Mouse (Mus musculus) midbrain, embryonic 16.5 days (tissue): ENCODE results near the gene Gfm2. TPM values are rescaled to one million over a fixed set of nuclear protein-coding genes. Genes with fewer than 3 reads are reported as not detected.

ENCODE experiments used
- ATAC-seq: fragments of 200-750 bp; cut with Nextera tagmentation; 2 replicates; pipeline ENCODE4 v1.8.0; 2017; ENCODE audit warnings: moderate TSS enrichment
- H3K27ac ChIP-seq: fragments of 300-500 bp; sonication (generic); 2 replicates; pipeline ENCODE4 v1.5.1; 2014; ENCODE audit warnings: mild to moderate bottlenecking, low read length, mixed read lengths
- H3K27me3 ChIP-seq: fragments of 300-500 bp; sonication (generic); 2 replicates; pipeline ENCODE4 v1.6.1; 2014; ENCODE audit warnings: low read depth, low read length, mixed read lengths; ENCODE audit not compliant: control insufficient read depth, insufficient read depth
- H3K36me3 ChIP-seq: fragments of 300-500 bp; sonication (generic); 2 replicates; pipeline ENCODE4 v1.6.1; 2014; ENCODE audit warnings: mild to moderate bottlenecking, low read length, moderate library complexity, mixed read lengths; ENCODE audit not compliant: control insufficient read depth, insufficient read depth
- H3K4me1 ChIP-seq: fragments of 300-500 bp; sonication (generic); 2 replicates; pipeline ENCODE4 v1.6.1; 2014; ENCODE audit warnings: mild to moderate bottlenecking, low read length, mixed read lengths; ENCODE audit not compliant: control insufficient read depth, insufficient read depth
- H3K4me2 ChIP-seq: fragments of 300-500 bp; sonication (generic); 2 replicates; pipeline ENCODE4 v1.6.1; 2014; ENCODE audit warnings: mild to moderate bottlenecking, low read length, mixed read lengths
- H3K4me3 ChIP-seq: fragments of 300-500 bp; sonication (generic); 2 replicates; pipeline ENCODE4 v1.5.1; 2014; ENCODE audit warnings: low read depth, mild to moderate bottlenecking, low read length, moderate library complexity, mixed read lengths
- H3K9ac ChIP-seq: fragments of 300-500 bp; sonication (generic); 2 replicates; pipeline ENCODE4 v1.6.1; 2014; ENCODE audit warnings: low read depth, low read length, mixed read lengths
- H3K9me3 ChIP-seq: fragments of 300-500 bp; sonication (generic); replicated peaks from 2 replicates; pipeline ENCODE4 v1.6.1; 2014; ENCODE audit warnings: mild to moderate bottlenecking, low read length, mixed read lengths; ENCODE audit not compliant: control insufficient read depth, poor library complexity, severe bottlenecking
- WGBS: fragments of 180-500 bp; shearing (Covaris S2); extraction: QIAGEN DNeasy Blood & Tissue Kit; methylation state at CpG from one replicate; pipeline ENCODE4 v1.1.7; 2014; 5-methylcytosine and 5-hydroxymethylcytosine counted together
- polyA plus RNA-seq: library from polyadenylated mRNA; unstranded; fragments of >200 nt; fragmentation: Nextera tagmentation; extraction: Ambion mirVana; gene quantifications from 2 replicates; pipeline ENCODE4 v1.2.1, GENCODE M21; 2015

Gfm2 gene
- polyA plus RNA-seq, 1 experiment from 2014 or later: 30.1 TPM

GRCm38 (mm10) chr13:97214583-97215268 lies 77.0 kb downstream of the Gfm2 start:
- 56% methylated on average over 3 of the region's 3 CpGs for WGBS
- H3K9ac ChIP-seq: no peak overlapping the region
- no peak overlapping the region for H3K4me3 ChIP-seq
- H3K36me3 ChIP-seq: no peaks in the 10 kb centered on the region
- 0 out of 2 replicates have a peak, but pooled peaks cover 4% of the 10 kb centered on the region for H3K9me3 ChIP-seq
- ATAC-seq: no peak
- H3K27me3 ChIP-seq: no peaks in the 10 kb centered on the region
- H3K4me1 ChIP-seq: peaks cover 6% of the 10 kb centered on the region
- H3K4me2 ChIP-seq: no peak overlapping the region
- no peak overlapping the region for H3K27ac ChIP-seq

GRCm38 (mm10) chr13:97215563-97215962 lies 77.8 kb downstream of the Gfm2 start:
- Histone ChIP-seq H3K27ac (no peak overlapping the region), H3K4me1 (peaks cover 6% of the 10 kb centered on the region), H3K9me3 (no peaks in the 10 kb centered on the region), H3K36me3 (no peaks in the 10 kb centered on the region), H3K4me3 (no peak overlapping the region), H3K4me2 (no peak overlapping the region), H3K9ac (no peak overlapping the region; the same call in 1 of the 2 replicates), H3K27me3 (no peaks in the 10 kb centered on the region)
- ATAC-seq: peak; percentile 74
- 34% methylated on average over 4 of the region's 4 CpGs for WGBS

GRCm38 (mm10) chr13:97216196-97216595 lies 78.5 kb downstream of the Gfm2 start:
- WGBS: 83% methylated on average over 5 of the region's 5 CpGs
- no peak overlapping the region for H3K27ac ChIP-seq
- no peak for ATAC-seq
- no peak overlapping the region for H3K4me2 ChIP-seq
- no peaks in the 10 kb centered on the region for H3K27me3 ChIP-seq
- H3K4me1 ChIP-seq: peaks cover 6% of the 10 kb centered on the region
- no peaks in the 10 kb centered on the region for H3K36me3 ChIP-seq
- H3K9me3 ChIP-seq: no peaks in the 10 kb centered on the region
- no peak overlapping the region for H3K9ac ChIP-seq
- no peak overlapping the region for H3K4me3 ChIP-seq

- Histone ChIP-seq H3K9me3 (no peaks in the 10 kb centered on the region), H3K4me2 (no peak overlapping the region), H3K9ac (no peak overlapping the region), H3K27ac (no peak overlapping the region), H3K27me3 (no peaks in the 10 kb centered on the region), H3K4me1 (peaks cover 6% of the 10 kb centered on the region), H3K36me3 (no peaks in the 10 kb centered on the region), H3K4me3 (no peak overlapping the region)
- ATAC-seq: no peak
- WGBS: 89% methylated on average over 3 of the region's 3 CpGs
Measured at GRCm38 (mm10) chr13:97220022-97220421, 82.3 kb downstream of the Gfm2 start.

- H3K4me3 ChIP-seq: no peak overlapping the region
- no peak for ATAC-seq
- H3K4me2 ChIP-seq: no peak overlapping the region
- H3K27ac ChIP-seq: no peak overlapping the region
- no peaks in the 10 kb centered on the region for H3K27me3 ChIP-seq
- 90% methylated on average over 8 of the region's 8 CpGs for WGBS
- H3K4me1 ChIP-seq: no peaks in the 10 kb centered on the region
- H3K9me3 ChIP-seq: no peaks in the 10 kb centered on the region
- H3K36me3 ChIP-seq: no peaks in the 10 kb centered on the region
- no peak overlapping the region for H3K9ac ChIP-seq
Measured at GRCm38 (mm10) chr13:97223856-97224255, 86.1 kb downstream of the Gfm2 start.

GRCm38 (mm10) chr13:97224341-97224982 lies 86.7 kb downstream of the Gfm2 start:
- H3K4me3 ChIP-seq: no peak overlapping the region
- H3K9me3 ChIP-seq: no peaks in the 10 kb centered on the region
- no peaks in the 10 kb centered on the region for H3K27me3 ChIP-seq
- H3K9ac ChIP-seq: no peak overlapping the region
- ATAC-seq: no peak
- no peak overlapping the region for H3K27ac ChIP-seq
- no peaks in the 10 kb centered on the region for H3K4me1 ChIP-seq
- H3K4me2 ChIP-seq: no peak overlapping the region
- H3K36me3 ChIP-seq: no peaks in the 10 kb centered on the region
- WGBS: 78% methylated on average over 10 of the region's 10 CpGs

- Histone ChIP-seq H3K27ac (no peak overlapping the region), H3K36me3 (no peaks in the 10 kb centered on the region), H3K4me3 (no peak overlapping the region), H3K9me3 (no peaks in the 10 kb centered on the region), H3K27me3 (no peaks in the 10 kb centered on the region), H3K9ac (no peak overlapping the region), H3K4me2 (no peak overlapping the region), H3K4me1 (no peaks in the 10 kb centered on the region)
- 78% methylated on average over 17 of the region's 17 CpGs for WGBS
- no peak for ATAC-seq
Measured at GRCm38 (mm10) chr13:97225130-97225529, 87.4 kb downstream of the Gfm2 start.

GRCm38 (mm10) chr13:97227795-97228194 lies 90.1 kb downstream of the Gfm2 start:
- no peaks in the 10 kb centered on the region for H3K9me3 ChIP-seq
- H3K9ac ChIP-seq: no peak overlapping the region
- H3K4me2 ChIP-seq: no peak overlapping the region
- no peaks in the 10 kb centered on the region for H3K27me3 ChIP-seq
- no peak overlapping the region for H3K27ac ChIP-seq
- H3K4me1 ChIP-seq: no peaks in the 10 kb centered on the region
- WGBS: 90% methylated on average over 3 of the region's 3 CpGs
- no peak for ATAC-seq
- no peaks in the 10 kb centered on the region for H3K36me3 ChIP-seq
- no peak overlapping the region for H3K4me3 ChIP-seq

GRCm38 (mm10) chr13:97230101-97230500 lies 92.4 kb downstream of the Gfm2 start:
- 77% methylated on average over 3 of the region's 3 CpGs for WGBS
- Histone ChIP-seq H3K4me1 (no peaks in the 10 kb centered on the region), H3K9ac (no peak overlapping the region), H3K36me3 (no peaks in the 10 kb centered on the region), H3K27me3 (no peaks in the 10 kb centered on the region), H3K4me3 (no peak overlapping the region), H3K4me2 (no peak overlapping the region), H3K27ac (no peak overlapping the region), H3K9me3 (no peaks in the 10 kb centered on the region)
- ATAC-seq: no peak
